Mouse (Mus musculus) brown adipose tissue, adult 24 weeks (tissue): Measurements from ENCODE around the gene Mill2. TPM values are rescaled to one million over a fixed set of nuclear protein-coding genes. Genes with fewer than 3 reads are reported as not detected.

Experiments used
- H3K27ac ChIP-seq: fragments of 200-500 bp; replicated peaks from 2 replicates; pipeline ENCODE4 v1.5.1; 2012; ENCODE audit warnings: low read depth, mild to moderate bottlenecking, low read length
- H3K4me1 ChIP-seq: fragments of 200-500 bp; 2 replicates; pipeline ENCODE4 v1.6.1; 2012; ENCODE audit warnings: low read length, mixed read lengths; ENCODE audit not compliant: control insufficient read depth, insufficient read depth, insufficient read length
- H3K4me3 ChIP-seq: fragments of 200-500 bp; 2 replicates; pipeline ENCODE4 v1.5.1; 2012; ENCODE audit warnings: low read depth, mild to moderate bottlenecking, low read length, moderate library complexity; ENCODE audit not compliant: insufficient read depth
- polyA plus RNA-seq: library from polyadenylated mRNA; stranded (reverse); fragments of >200 nt; gene quantifications from 2 replicates; pipeline ENCODE4 v1.2.4, GENCODE M21; 2012; ENCODE audit not compliant: missing spikeins, insufficient read depth, insufficient read length

Gene Mill2
- polyA plus RNA-seq, 1 experiment = 1.6 TPM

DNA sequence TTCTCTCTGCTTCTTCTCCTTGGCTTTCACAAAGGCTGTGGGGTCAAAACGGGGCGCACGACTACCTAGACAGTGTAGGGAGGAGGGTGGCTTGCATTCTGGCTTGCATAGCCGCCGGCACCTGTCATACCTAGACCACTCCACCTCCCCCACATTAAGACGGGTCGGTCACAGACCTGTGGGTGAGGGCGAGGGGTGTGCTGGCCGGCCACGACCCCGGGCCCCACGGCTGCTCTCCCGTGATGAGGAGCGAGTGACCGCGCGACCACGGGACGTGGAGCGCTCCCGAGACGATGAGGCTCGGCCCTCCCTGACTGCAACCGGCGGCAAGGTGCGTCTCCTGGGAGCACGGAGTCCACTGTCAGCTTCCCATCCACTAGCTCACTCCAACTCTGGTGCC is 53.2 kb downstream of the Mill2 start:
- H3K4me1 ChIP-seq = peaks cover 4% of the 10 kb centered on the region; the same call in 1 of the 2 replicates
- H3K4me3 ChIP-seq = no peak overlapping the region
- H3K27ac ChIP-seq = no peak overlapping the region

DNA sequence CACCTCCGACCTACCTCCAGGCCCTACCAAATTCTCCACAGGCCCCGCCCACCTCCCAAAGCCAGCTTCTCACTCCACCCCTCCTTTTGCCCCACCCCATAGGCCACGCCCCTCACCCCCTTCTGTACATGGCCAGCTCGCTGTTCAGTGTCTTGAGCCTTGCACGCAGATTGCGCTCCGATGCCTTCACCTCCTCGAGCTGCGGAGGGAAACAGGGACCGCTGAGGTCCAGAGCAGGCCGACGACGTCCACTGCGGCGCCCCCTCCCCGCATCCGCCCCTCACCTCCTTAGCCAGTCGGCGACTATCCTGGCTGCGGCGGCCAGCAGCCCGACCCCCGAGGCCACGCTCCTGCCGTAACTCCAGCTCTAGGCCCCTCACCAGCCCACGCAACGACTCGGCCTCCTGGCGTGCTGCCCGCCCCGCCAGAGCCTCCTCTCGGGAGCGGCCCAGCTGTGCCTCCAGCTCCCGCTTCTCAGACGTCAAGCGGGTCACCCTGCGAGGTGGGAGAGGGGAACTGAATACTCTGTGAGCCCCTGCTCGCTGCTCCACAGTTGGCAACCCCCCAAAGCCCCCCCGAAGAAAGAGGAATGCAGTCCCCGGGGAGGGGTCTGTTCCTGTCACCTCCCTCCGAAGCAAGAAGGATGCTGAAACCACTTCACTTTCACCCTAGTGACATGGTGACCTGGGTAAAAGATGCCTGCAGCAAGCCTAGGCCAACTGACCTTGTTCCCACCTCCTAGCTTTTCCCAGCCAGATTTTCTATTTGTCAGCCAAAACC is 54.1 kb downstream of the Mill2 start:
- Histone ChIP-seq H3K4me1 (peaks cover 4% of the 10 kb centered on the region; the same call in 1 of the 2 replicates), H3K27ac (no peak overlapping the region), H3K4me3 (peak overlapping the region; percentile 38)

DNA sequence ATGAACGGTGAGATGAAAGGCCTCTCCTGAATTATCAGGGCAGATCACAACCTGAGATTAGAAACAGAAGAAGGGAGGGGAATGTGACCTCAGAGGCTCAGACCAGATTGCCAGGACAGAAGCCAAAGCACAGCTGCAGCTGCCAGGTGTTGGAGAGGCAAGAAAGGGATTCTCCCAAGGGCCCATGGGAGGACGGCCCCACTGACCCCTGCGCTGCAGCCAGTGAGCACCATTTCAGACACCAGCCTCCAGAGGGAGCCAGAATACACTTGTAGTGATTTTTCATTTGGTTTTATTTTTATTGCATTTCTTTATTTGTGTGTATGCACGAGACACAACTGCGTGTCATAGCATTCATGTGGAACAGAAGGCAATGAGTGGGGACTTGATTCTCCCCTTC is 56.8 kb downstream of the Mill2 start:
- H3K4me3 ChIP-seq = no peak overlapping the region
- no peak overlapping the region for H3K27ac ChIP-seq
- peaks cover 4% of the 10 kb centered on the region; the same call in 1 of the 2 replicates for H3K4me1 ChIP-seq

DNA sequence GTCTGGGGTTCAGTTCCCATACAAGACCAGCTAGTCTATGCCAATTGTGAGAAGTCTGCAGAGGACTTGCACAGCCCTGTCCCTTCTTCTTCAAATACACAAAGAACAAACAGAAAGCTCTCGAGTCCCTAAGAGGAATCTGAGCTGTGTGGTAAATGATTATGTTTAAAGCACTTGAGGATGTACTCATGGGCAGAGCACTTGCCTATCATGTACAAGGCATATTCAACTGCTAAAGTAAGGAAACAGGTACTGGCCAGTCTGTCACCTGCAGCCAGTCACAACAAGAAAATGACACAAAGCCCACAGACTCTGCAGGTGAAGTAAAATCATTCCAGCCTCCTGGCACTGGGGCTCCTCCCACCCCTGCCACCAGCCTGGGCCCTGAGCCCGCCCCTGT is 60.7 kb downstream of the Mill2 start:
- H3K27ac ChIP-seq = no peak overlapping the region
- no peaks in the 10 kb centered on the region for H3K4me1 ChIP-seq
- H3K4me3 ChIP-seq = no peak overlapping the region

DNA sequence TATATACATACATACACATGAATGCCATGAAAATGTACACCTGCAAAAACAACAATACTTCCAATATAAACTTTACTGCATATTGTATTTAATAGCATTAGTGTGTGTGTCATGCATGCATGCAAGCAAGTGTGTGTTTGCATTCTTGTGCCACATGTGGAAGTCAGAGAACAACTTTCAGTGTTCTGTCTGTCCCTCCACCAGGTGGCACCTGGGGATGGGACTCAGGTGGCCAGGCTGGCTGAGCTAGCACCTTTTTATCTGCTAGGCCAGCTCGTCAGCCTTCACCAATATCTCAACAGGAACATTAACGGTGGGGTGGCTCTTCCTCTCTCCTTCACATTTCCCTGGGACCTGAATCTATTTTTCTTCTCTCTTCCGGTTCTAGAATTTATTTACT is 62.7 kb downstream of the Mill2 start:
- Histone ChIP-seq H3K4me1 (0 out of 2 replicates have a peak, but pooled peaks cover 3% of the 10 kb centered on the region), H3K27ac (no peak overlapping the region), H3K4me3 (no peak overlapping the region)

DNA sequence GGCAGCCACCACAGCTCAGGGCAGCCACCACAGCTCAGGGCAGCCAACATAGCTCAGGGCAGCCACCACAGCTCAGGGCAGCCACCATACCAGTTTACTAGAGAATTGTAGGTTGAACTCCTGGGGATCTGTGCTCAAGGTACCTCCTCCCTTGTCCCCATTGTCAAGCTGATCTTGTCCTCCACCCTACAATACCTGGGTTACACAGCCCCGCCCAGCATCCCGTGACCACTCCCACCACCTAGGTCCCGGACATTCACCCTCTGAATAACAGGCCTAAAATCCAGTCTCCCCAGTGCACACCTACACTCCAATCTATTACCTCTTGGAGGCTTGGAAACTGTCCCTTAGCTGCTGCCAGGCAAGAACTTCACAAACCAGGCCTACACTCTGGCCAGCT is 65.2 kb downstream of the Mill2 start:
- no peak overlapping the region for H3K4me3 ChIP-seq

DNA sequence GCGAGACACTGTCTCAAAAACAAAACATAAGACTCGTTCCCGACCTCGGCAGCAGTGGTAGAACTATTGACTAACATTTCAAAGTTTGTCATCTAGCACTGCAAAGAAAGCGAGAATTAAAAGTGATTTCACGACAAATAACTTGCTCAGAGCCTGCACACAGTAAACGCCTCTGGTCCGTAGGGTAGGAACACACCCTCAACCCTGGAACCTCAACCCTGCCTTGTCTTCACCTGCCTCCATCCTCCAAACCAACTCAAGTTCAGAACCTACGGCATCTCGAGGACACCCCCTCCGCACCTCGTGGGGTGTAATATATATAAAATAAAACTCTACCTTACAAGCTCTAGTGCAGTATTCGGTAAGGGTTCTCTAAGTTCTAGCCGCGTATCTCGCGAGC is 70.0 kb downstream of the Mill2 start:
- Histone ChIP-seq H3K4me3 (peak overlapping the region; percentile 82), H3K4me1 (peaks cover 17% of the 10 kb centered on the region), H3K27ac (no peak overlapping the region)

More for the DNA sequence above, 65.2 kb downstream of the Mill2 start:
- no peak overlapping the region for H3K27ac ChIP-seq
- peaks cover 13% of the 10 kb centered on the region; the same call in 1 of the 2 replicates for H3K4me1 ChIP-seq

DNA sequence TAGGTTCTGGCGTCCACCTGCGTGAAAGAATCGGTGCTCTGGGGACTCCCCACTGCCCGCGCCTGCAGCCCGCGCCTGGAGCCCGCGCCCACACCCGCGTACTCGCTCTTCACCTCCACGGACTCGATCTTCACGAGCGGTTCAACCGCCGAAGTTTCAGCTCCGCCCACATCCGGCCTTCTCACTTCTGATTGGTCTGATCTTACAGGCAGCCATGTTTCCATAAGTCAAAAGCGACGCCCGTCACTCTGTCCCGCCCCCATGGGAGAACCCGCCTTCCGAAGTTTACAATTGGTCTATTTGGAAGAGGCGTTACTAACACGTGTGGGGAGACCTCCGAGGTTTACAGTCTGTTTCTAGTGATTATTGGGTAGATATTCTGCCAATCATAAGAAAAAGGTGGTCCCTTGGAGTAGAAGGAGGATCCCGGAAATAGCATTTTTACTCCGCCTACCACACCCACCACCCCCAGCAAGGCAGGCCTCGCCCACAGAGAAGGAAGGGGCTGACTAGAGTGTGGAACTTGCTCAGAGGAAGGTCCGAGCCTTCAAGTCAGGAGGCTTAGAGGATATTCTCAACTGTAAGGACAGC is 70.6 kb downstream of the Mill2 start, which contains the start of gene Ccdc61:
TSS of gene Ccdc61 (minus strand) at position 175 of the 591 bp plus-strand sequence.
- H3K27ac ChIP-seq = peak within 1 kb of the TSS; percentile 29
- H3K4me1 ChIP-seq = peaks cover 17% of the 10 kb centered on the region
- peak within 1 kb of the TSS; percentile 82 for H3K4me3 ChIP-seq

Other genes with a start within 250 kb of the Mill2 start
- not detected in 2 replicates for gene Psg23, start 223.5 kb upstream of the Mill2 start, polyA plus RNA-seq
- not detected in 2 replicates for gene Psg21, start 183.2 kb upstream of the Mill2 start, polyA plus RNA-seq
- not detected in 2 replicates for gene Psg20, start 153.8 kb upstream of the Mill2 start, polyA plus RNA-seq
- not detected in 2 replicates for gene Psg22, start 121.9 kb upstream of the Mill2 start, polyA plus RNA-seq
- not detected in 2 replicates for gene Psg19, start 41.4 kb upstream of the Mill2 start, polyA plus RNA-seq
- gene Psg17, start 18.4 kb upstream of the Mill2 start, polyA plus RNA-seq = not detected in 2 replicates
- gene Pglyrp1, start 31.4 kb downstream of the Mill2 start, polyA plus RNA-seq = 2.0 and 2.8 TPM in 2 replicates
- gene Ccdc61, start 70.4 kb downstream of the Mill2 start, polyA plus RNA-seq = 4.4 and 6.3 TPM in 2 replicates
- gene Nova2, start 85.9 kb downstream of the Mill2 start, polyA plus RNA-seq = 1.1 and 1.6 TPM in 2 replicates
- not detected in 2 replicates for gene Nanos2, start 147.4 kb downstream of the Mill2 start, polyA plus RNA-seq
- gene Mypop, start 151.3 kb downstream of the Mill2 start, polyA plus RNA-seq = 2.7 and 6.0 TPM in 2 replicates
- 7.9 and 11.4 TPM in 2 replicates for gene Irf2bp1, start 164.1 kb downstream of the Mill2 start, polyA plus RNA-seq
- not detected in 2 replicates for gene Foxa3, start 183.6 kb downstream of the Mill2 start, polyA plus RNA-seq
- 28.1 and 42.9 TPM in 2 replicates for gene Sympk, start 184.4 kb downstream of the Mill2 start, polyA plus RNA-seq
- not detected in 2 replicates for gene Rsph6a, start 214.7 kb downstream of the Mill2 start, polyA plus RNA-seq
- 9.6 and 12.0 TPM in 2 replicates for gene Dmwd, start 236.3 kb downstream of the Mill2 start, polyA plus RNA-seq
- gene Dmpk, start 243.9 kb downstream of the Mill2 start, polyA plus RNA-seq = 50.7 and 72.5 TPM in 2 replicates